Mouse (Mus musculus) intestine, postnatal 0 days (tissue): ENCODE data around the gene Ankrd55. TPM values are rescaled to one million over a fixed set of nuclear protein-coding genes. Genes with fewer than 3 reads are reported as not detected.

ENCODE experiments used
- ATAC-seq: fragments of 200-750 bp; cut with Nextera tagmentation; 2 replicates; pipeline ENCODE4 v1.8.0; 2017; ENCODE audit warnings: mild to moderate bottlenecking, moderate TSS enrichment, moderate library complexity
- H3K27ac ChIP-seq: fragments of 300-500 bp; sonication (generic); 2 replicates; pipeline ENCODE4 v1.5.1; 2014; ENCODE audit warnings: mild to moderate bottlenecking, low read depth, low read length, moderate library complexity
- H3K27me3 ChIP-seq: fragments of 300-500 bp; sonication (generic); replicated peaks from 2 replicates; pipeline ENCODE4 v1.6.1; 2014; ENCODE audit warnings: low read length, mixed read lengths; ENCODE audit not compliant: control insufficient read depth, insufficient read depth
- H3K36me3 ChIP-seq: fragments of 300-500 bp; sonication (generic); 2 replicates; pipeline ENCODE4 v1.6.1; 2014; ENCODE audit warnings: mild to moderate bottlenecking, moderate library complexity; ENCODE audit not compliant: control insufficient read depth, insufficient read depth
- H3K4me1 ChIP-seq: fragments of 300-500 bp; sonication (generic); replicated peaks from 2 replicates; pipeline ENCODE4 v1.6.1; 2014; ENCODE audit warnings: antibody characterized with exemption, low read length, mixed read lengths; ENCODE audit not compliant: control insufficient read depth, insufficient read depth
- H3K4me2 ChIP-seq: fragments of 300-500 bp; sonication (generic); replicated peaks from 2 replicates; pipeline ENCODE4 v1.6.1; 2014; ENCODE audit warnings: low read depth, mild to moderate bottlenecking, moderate library complexity
- H3K4me3 ChIP-seq: fragments of 300-500 bp; sonication (generic); 2 replicates; pipeline ENCODE4 v1.5.1; 2014; ENCODE audit warnings: low read depth, low read length
- H3K9ac ChIP-seq: fragments of 300-500 bp; sonication (generic); 2 replicates; pipeline ENCODE4 v1.6.1; 2014; ENCODE audit warnings: mild to moderate bottlenecking, low read depth, low read length
- H3K9me3 ChIP-seq: fragments of 300-500 bp; sonication (generic); 2 replicates; pipeline ENCODE4 v1.6.1; 2016; ENCODE audit warnings: mixed run types; ENCODE audit not compliant: control insufficient read depth
- CTCF ChIP-seq: sonication (generic); IDR thresholded peaks from 2 replicates; pipeline ENCODE4 v1.5.1; 2016; ENCODE audit warnings: low read depth, mild to moderate bottlenecking, control low read depth, antibody characterized with exemption, moderate library complexity
- WGBS: fragments of 180-500 bp; shearing (Covaris S2); extraction: QIAGEN DNeasy Blood & Tissue Kit; methylation state at CpG from one replicate; pipeline ENCODE4 v1.1.7; 2014; 5-methylcytosine and 5-hydroxymethylcytosine counted together
- polyA plus RNA-seq: library from polyadenylated mRNA; unstranded; fragments of >200 nt; fragmentation: Nextera tagmentation; extraction: Ambion mirVana; gene quantifications from 2 replicates; pipeline ENCODE4 v1.2.1, GENCODE M21; 2015

Ankrd55 gene
- polyA plus RNA-seq, 1 experiment from 2014 or later = 0.47 TPM

GRCm38 (mm10) chr13:112383941-112384659 lies 95.8 kb downstream of the Ankrd55 start:
- H3K36me3 ChIP-seq = no peaks in the 10 kb centered on the region
- WGBS = 74% methylated on average over 11 of the region's 11 CpGs
- ATAC-seq = no peak
- no peak overlapping the region for H3K4me3 ChIP-seq
- no peak overlapping the region for H3K4me2 ChIP-seq
- H3K9me3 ChIP-seq = no peaks in the 10 kb centered on the region
- H3K9ac ChIP-seq = no peak overlapping the region
- no peak for TF ChIP-seq CTCF
- no peak overlapping the region for H3K27ac ChIP-seq
- H3K4me1 ChIP-seq = no peaks in the 10 kb centered on the region
- H3K27me3 ChIP-seq = no peaks in the 10 kb centered on the region

GRCm38 (mm10) chr13:112385040-112385439 lies 96.8 kb downstream of the Ankrd55 start:
- Histone ChIP-seq H3K4me1 (no peaks in the 10 kb centered on the region), H3K27ac (no peak overlapping the region), H3K27me3 (no peaks in the 10 kb centered on the region), H3K4me3 (no peak overlapping the region), H3K9me3 (no peaks in the 10 kb centered on the region), H3K4me2 (no peak overlapping the region), H3K36me3 (no peaks in the 10 kb centered on the region), H3K9ac (no peak overlapping the region)
- ATAC-seq = no peak
- no peak for TF ChIP-seq CTCF
- WGBS = 80% methylated on average over 9 of the region's 9 CpGs

DNA sequence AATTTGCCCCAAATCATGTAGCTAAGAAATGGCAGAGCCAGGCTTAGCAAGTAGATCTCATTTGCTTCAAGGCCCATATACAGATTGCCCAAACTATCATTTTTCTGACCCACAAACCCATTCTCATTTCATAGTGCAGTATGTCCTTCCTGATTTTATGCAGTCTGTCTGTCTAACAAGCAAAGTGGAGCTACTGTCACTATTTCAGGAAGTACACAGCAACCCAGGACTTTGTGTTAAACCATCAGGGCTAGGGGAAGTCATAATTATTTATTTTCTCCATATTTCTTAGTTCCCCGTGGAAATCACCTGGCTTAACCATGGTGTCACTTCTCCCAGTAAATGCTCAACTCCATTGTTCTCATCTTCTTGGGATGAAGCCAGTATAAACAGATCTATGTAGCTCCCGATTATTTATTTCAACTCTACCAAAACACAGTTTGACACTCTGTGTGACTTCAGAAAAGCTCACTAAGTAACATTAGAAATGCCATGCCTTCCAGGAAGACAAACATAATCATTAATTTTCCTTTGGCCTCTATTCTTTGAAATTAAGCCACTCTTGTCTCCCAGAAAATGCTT lies 98.3 kb downstream of the Ankrd55 start:
- ATAC-seq = no peak
- no peak for TF ChIP-seq CTCF
- Histone ChIP-seq H3K27ac (no peak overlapping the region), H3K4me3 (no peak overlapping the region), H3K36me3 (no peaks in the 10 kb centered on the region), H3K4me2 (no peak overlapping the region), H3K27me3 (no peaks in the 10 kb centered on the region), H3K4me1 (no peaks in the 10 kb centered on the region), H3K9ac (no peak overlapping the region), H3K9me3 (no peaks in the 10 kb centered on the region)
- WGBS = 55% methylated on average over 2 of the region's 2 CpGs

- Histone ChIP-seq H3K36me3 (no peaks in the 10 kb centered on the region), H3K4me1 (no peaks in the 10 kb centered on the region), H3K27ac (no peak overlapping the region), H3K4me3 (no peak overlapping the region), H3K27me3 (no peaks in the 10 kb centered on the region), H3K9me3 (no peaks in the 10 kb centered on the region), H3K4me2 (no peak overlapping the region), H3K9ac (no peak overlapping the region)
- ATAC-seq = no peak
- 86% methylated on average over 5 of the region's 5 CpGs for WGBS
- TF ChIP-seq CTCF = no peak
Observed at GRCm38 (mm10) chr13:112387279-112387678, 99.0 kb downstream of the Ankrd55 start.

- Histone ChIP-seq H3K4me1 (no peaks in the 10 kb centered on the region), H3K27ac (no peak overlapping the region), H3K27me3 (no peaks in the 10 kb centered on the region), H3K4me2 (no peak overlapping the region), H3K4me3 (no peak overlapping the region), H3K9me3 (no peaks in the 10 kb centered on the region), H3K9ac (no peak overlapping the region), H3K36me3 (no peaks in the 10 kb centered on the region)
- ATAC-seq = no peak
- TF ChIP-seq CTCF = no peak
- WGBS = 68% methylated on average over 3 of the region's 3 CpGs
Observed at GRCm38 (mm10) chr13:112388176-112388575, 99.9 kb downstream of the Ankrd55 start.

DNA sequence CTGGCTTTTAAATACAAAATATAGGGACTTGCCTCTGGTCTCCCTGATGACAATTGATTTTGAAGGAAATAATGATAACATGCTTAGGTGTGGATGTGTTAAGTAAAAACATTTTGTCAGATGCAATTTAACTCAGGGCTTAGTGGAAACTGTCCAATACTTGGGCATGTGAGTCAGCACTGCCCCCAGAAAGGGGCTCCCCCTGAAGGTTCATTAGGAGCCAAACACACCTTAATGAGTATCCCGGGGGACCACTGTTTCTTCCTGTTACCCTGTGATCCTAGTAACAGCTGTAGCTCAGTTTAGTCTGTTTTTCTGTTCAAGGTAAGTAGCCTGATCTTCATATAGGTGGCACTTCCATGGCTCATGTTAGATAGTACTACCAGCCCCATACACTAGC lies 102.0 kb downstream of the Ankrd55 start:
- Histone ChIP-seq H3K27me3 (no peaks in the 10 kb centered on the region), H3K9me3 (no peaks in the 10 kb centered on the region), H3K4me3 (no peak overlapping the region), H3K36me3 (no peaks in the 10 kb centered on the region), H3K4me2 (no peak overlapping the region), H3K9ac (no peak overlapping the region), H3K27ac (no peak overlapping the region), H3K4me1 (no peaks in the 10 kb centered on the region)
- WGBS = 90% methylated on average over 1 of the region's 1 CpGs
- TF ChIP-seq CTCF = no peak
- ATAC-seq = no peak
